ENCODE assay signal across 26 mouse cellular contexts in genomic region chr15:32810849-32811632, GRCm38 (mm10).
DNase-seq lines count a peak whose midpoint lies in the region; ATAC-seq and TF ChIP-seq lines count a peak whose summit lies in the region.
"Had no signal": no experiment of that assay in that cellular context is flagged by ENCODE, and none has a peak within 500 bp of the region (broad histone marks: within the 10 kb centered on the region; RNA-seq: fewer than 3 reads in every experiment).

No protein-coding gene starts in this region.

- TF ChIP-seq POLR2A in limb, embryonic 14.5 days (IDR thresholded peaks at IDR 0.05; ENCODE audit: borderline replicate concordance, extremely low read depth, insufficient read depth, insufficient read length) = no peak

- H3K9ac ChIP-seq in limb, embryonic 13.5 days = no peak overlapping the region
- no peak overlapping the region for H3K9ac ChIP-seq in limb, embryonic 14.5 days (ENCODE audit: low read depth, low read length, severe bottlenecking)
- H3K9ac ChIP-seq: embryonic facial prominence, embryonic 15.5 days; forebrain, postnatal 0 days; heart, embryonic 13.5 days; hindbrain, embryonic 14.5 days had no signal

- no peak overlapping the region for H3K4me2 ChIP-seq in limb, embryonic 13.5 days (replicated peaks)
- H3K4me2 ChIP-seq in limb, embryonic 14.5 days (replicated peaks; ENCODE audit: low read depth, low read length, severe bottlenecking) = no peak overlapping the region
- H3K4me2 ChIP-seq: embryonic facial prominence, embryonic 15.5 days; heart, embryonic 13.5 days; hindbrain, embryonic 14.5 days had no signal

- intact Hi-C loops in left cerebral cortex, postnatal 10 days (cut with DNase I) = no loop called here

- no peak overlapping the region for H3K4me3 ChIP-seq in limb, embryonic 13.5 days
- H3K4me3 ChIP-seq in limb, embryonic 10.5 days = no peak overlapping the region
- H3K4me3 ChIP-seq in limb, embryonic 14.5 days (replicated peaks; ENCODE audit: low read length) = no peak overlapping the region
- H3K4me3 ChIP-seq: embryonic facial prominence, embryonic 15.5 days; heart, adult 2 months; heart, embryonic 10.5 days; heart, embryonic 13.5 days had no signal

- peaks cover 8% of the 10 kb centered on the region; the same call in 1 of the 2 replicates for H3K9me3 ChIP-seq in limb, embryonic 13.5 days
- H3K9me3 ChIP-seq in limb, embryonic 10.5 days (replicated peaks) = no peaks in the 10 kb centered on the region
- peaks cover 3% of the 10 kb centered on the region; the same call in 1 of the 2 replicates for H3K9me3 ChIP-seq in limb, embryonic 14.5 days (ENCODE audit: control insufficient read depth, low read length)
- H3K9me3 ChIP-seq: embryonic facial prominence, embryonic 15.5 days had no signal

- no peaks in the 10 kb centered on the region for H3K36me3 ChIP-seq in limb, embryonic 13.5 days
- no peaks in the 10 kb centered on the region for H3K36me3 ChIP-seq in limb, embryonic 10.5 days
- no peaks in the 10 kb centered on the region for H3K36me3 ChIP-seq in limb, embryonic 14.5 days (ENCODE audit: control insufficient read depth, insufficient read depth, low read length)
- H3K36me3 ChIP-seq: embryonic facial prominence, embryonic 15.5 days; heart, embryonic 10.5 days; heart, embryonic 13.5 days had no signal

- DNase-seq in embryo, embryonic 11 days = peak; percentile 3
- DNase-seq in embryo, embryonic 9.5 days (ENCODE audit: extremely low spot score) = no peak
- no peak for DNase-seq in limb, embryonic 10.5 days (ENCODE audit: low spot score)
- peak; percentile 43 for DNase-seq in limb, embryonic 14.5 days (ENCODE audit: low spot score)
- DNase-seq in left cerebral cortex, postnatal 10 days (ENCODE audit: extremely low spot score in 1 of 2, low spot score in 2 of 2) = no peak
- no peak for DNase-seq in cerebellum, postnatal 36 days
- DNase-seq: adrenal gland, adult 2 months; adrenal gland, postnatal 14 days; B cell, adult 2 months; cerebellum, adult 11-12 months; cerebellum, adult 8-10 months; cerebellum, postnatal 10 days; forebrain, postnatal 0 days; gastrocnemius, postnatal 36 days; heart, adult 2 months; heart, postnatal 14 days; heart, postnatal 4 days had no signal

- peak overlapping the region; percentile 67; the same call in 1 of the 2 replicates for H3K27ac ChIP-seq in limb, embryonic 13.5 days
- no peak overlapping the region for H3K27ac ChIP-seq in limb, embryonic 10.5 days
- H3K27ac ChIP-seq in limb, embryonic 14.5 days (replicated peaks; ENCODE audit: low read depth, low read length) = peak overlapping the region; percentile 27
- H3K27ac ChIP-seq: embryonic facial prominence, embryonic 15.5 days; heart, adult 2 months; heart, embryonic 10.5 days; heart, embryonic 13.5 days; hindbrain, embryonic 14.5 days; hindbrain, postnatal 0 days had no signal

- 35% methylated on average over 2 of the region's 2 CpGs for WGBS in limb, embryonic 13.5 days
- WGBS in limb, embryonic 10.5 days = 85% methylated on average over 2 of the region's 2 CpGs
- 46% methylated on average over 2 of the region's 2 CpGs for WGBS in limb, embryonic 14.5 days

- peak; percentile 87 for ATAC-seq in limb, embryonic 13.5 days (ENCODE audit: low FRiP score, low read depth)
- peak; percentile 82 for ATAC-seq in limb, embryonic 14.5 days (ENCODE audit: low FRiP score, low read depth)
- ATAC-seq: forebrain, embryonic 14.5 days; forebrain, postnatal 0 days; hindbrain, postnatal 0 days; inflammation-experienced regulatory T-cells, adult 6 months; intestine, embryonic 16.5 days had no signal

- no peaks in the 10 kb centered on the region for H3K27me3 ChIP-seq in limb, embryonic 13.5 days
- H3K27me3 ChIP-seq in limb, embryonic 10.5 days (ENCODE audit: low read depth, poor library complexity, severe bottlenecking) = no peaks in the 10 kb centered on the region
- no peaks in the 10 kb centered on the region for H3K27me3 ChIP-seq in limb, embryonic 14.5 days (ENCODE audit: control insufficient read depth, insufficient read depth, low read length)
- H3K27me3 ChIP-seq: embryonic facial prominence, embryonic 15.5 days; heart, embryonic 13.5 days had no signal

- H3K4me1 ChIP-seq in limb, embryonic 13.5 days = no peaks in the 10 kb centered on the region
- H3K4me1 ChIP-seq in limb, embryonic 10.5 days = no peaks in the 10 kb centered on the region
- no peaks in the 10 kb centered on the region for H3K4me1 ChIP-seq in limb, embryonic 14.5 days (ENCODE audit: control insufficient read depth, insufficient read depth, low read length)
- H3K4me1 ChIP-seq: embryonic facial prominence, embryonic 15.5 days; heart, embryonic 10.5 days; heart, embryonic 13.5 days had no signal

Comparison
In these comparisons a context has a peak if more than half of its experiments do, and no peak if none do; other contexts are left out.
1. DNase-seq: peak in embryo, embryonic 11 days (single experiment) and limb, embryonic 14.5 days (single experiment); none in embryo, embryonic 9.5 days (single experiment), limb, embryonic 10.5 days (single experiment), left cerebral cortex, postnatal 10 days (0 of 2) and cerebellum, postnatal 36 days (0 of 2).